Mouse (Mus musculus) neutrophil, adult 5-6 weeks (primary cell): ENCODE results near the gene 1300017J02Rik. TPM values are rescaled to one million over a fixed set of nuclear protein-coding genes. Genes with fewer than 3 reads are reported as not detected.
A peak's percentile ranks its signal among the peaks of the same experiment; 100 is the strongest.

Experiments used
- ATAC-seq: fragments of 151-379, 151-347 bp; 2 replicates; pipeline ENCODE4 v1.8.0; 2017; ENCODE audit warnings: mild to moderate bottlenecking, moderate TSS enrichment; ENCODE audit not compliant: insufficient number of reproducible peaks, poor library complexity, low FRiP score, severe bottlenecking; ENCODE audit errors: extremely low read depth
- total RNA-seq: library from RNA; stranded (forward); fragments of 200-1000 nt; gene quantifications from 2 replicates; pipeline ENCODE4 v1.2.3, GENCODE M21; 2017

The 1300017J02Rik gene
- total RNA-seq, 1 experiment from 2014 or later, result 2.1 TPM

GRCm38 (mm10) chr9:103227760-103228159 is 77.1 kb downstream of the 1300017J02Rik start:
- ATAC-seq, result no peak

- no peak for ATAC-seq
Measured at GRCm38 (mm10) chr9:103226806-103227205, 78.1 kb downstream of the 1300017J02Rik start.

- ATAC-seq, result peak; percentile 34; the same call in 1 of the 2 replicates
Measured at GRCm38 (mm10) chr9:103225464-103225863, 79.4 kb downstream of the 1300017J02Rik start.

- ATAC-seq, result no peak
Measured at GRCm38 (mm10) chr9:103224721-103225120, 80.2 kb downstream of the 1300017J02Rik start.

- ATAC-seq, result no peak
Measured at GRCm38 (mm10) chr9:103214281-103214680, 90.6 kb downstream of the 1300017J02Rik start.

- ATAC-seq, result no peak
Measured at GRCm38 (mm10) chr9:103213631-103214030, 91.3 kb downstream of the 1300017J02Rik start.

- ATAC-seq, result no peak
Measured at GRCm38 (mm10) chr9:103212654-103213420, 92.0 kb downstream of the 1300017J02Rik start.

- ATAC-seq, result no peak
Measured at GRCm38 (mm10) chr9:103208802-103209423, 96.0 kb downstream of the 1300017J02Rik start.

- ATAC-seq, result peak; percentile 97
Measured at GRCm38 (mm10) chr9:103207846-103208245, 97.0 kb downstream of the 1300017J02Rik start.

- no peak for ATAC-seq
Measured at GRCm38 (mm10) chr9:103205786-103206185, 99.1 kb downstream of the 1300017J02Rik start.

- peak; percentile 100 for ATAC-seq
Measured at GRCm38 (mm10) chr9:103201561-103202260, 103.2 kb downstream of the 1300017J02Rik start, which contains the start of gene Srprb. Srprb (minus strand) TSS chr9:103202137.

Other genes starting within 250 kb of the 1300017J02Rik start
- gene Rab6b, start 193.3 kb downstream of the 1300017J02Rik start, total RNA-seq, result 2.2 and 2.9 TPM in 2 replicates
- 13.6 and 14.2 TPM in 2 replicates for gene Srprb, start 102.9 kb downstream of the 1300017J02Rik start, total RNA-seq
- not detected in 2 replicates for gene Gm20425, start 74.8 kb downstream of the 1300017J02Rik start, total RNA-seq
- 152 and 164 TPM in 2 replicates for gene Trf, start 74.6 kb downstream of the 1300017J02Rik start, total RNA-seq
- gene Topbp1, start 133 bp upstream of the 1300017J02Rik start, total RNA-seq, result 86.4 and 96.5 TPM in 2 replicates
- gene Cdv3, start 60.8 kb upstream of the 1300017J02Rik start, total RNA-seq, result 107 TPM in 2 replicates
- 19.3 and 24.9 TPM in 2 replicates for gene Bfsp2, start 175.3 kb upstream of the 1300017J02Rik start, total RNA-seq